Mouse (Mus musculus) midbrain, embryonic 11.5 days (tissue): ENCODE measurements around the gene Igf2r. TPM values are rescaled to one million over a fixed set of nuclear protein-coding genes. Genes with fewer than 3 reads are reported as not detected.
A peak's percentile ranks its signal among the peaks of the same experiment; 100 is the strongest.
"Not testable (repeated sequence)": the region's sequence is repeated elsewhere in the genome, so short reads cannot be mapped to it uniquely, and the experiment has no call there.

Experiments used
- ATAC-seq: fragments of 200-750 bp; cut with Nextera tagmentation; 2 replicates; pipeline ENCODE4 v1.8.0; 2017; ENCODE audit warnings: moderate TSS enrichment, moderate library complexity; ENCODE audit not compliant: low FRiP score
- DNase-seq: peaks from one replicate; pipeline ENCODE4 v3.0.0; 2015; ENCODE audit warnings: low spot score; ENCODE audit errors: missing footprints
- H3K27ac ChIP-seq: fragments of 300-500 bp; sonication (generic); 2 replicates; pipeline ENCODE4 v1.5.1; 2014; ENCODE audit warnings: low read depth, low read length
- H3K27me3 ChIP-seq: fragments of 300-500 bp; sonication (generic); 2 replicates; pipeline ENCODE4 v1.6.1; 2014; ENCODE audit warnings: mild to moderate bottlenecking, low read length, moderate library complexity, mixed read lengths; ENCODE audit not compliant: control insufficient read depth, insufficient read depth
- H3K36me3 ChIP-seq: fragments of 300-500 bp; sonication (generic); 2 replicates; pipeline ENCODE4 v1.6.1; 2014; ENCODE audit warnings: mild to moderate bottlenecking, low read length, moderate library complexity, mixed read lengths; ENCODE audit not compliant: control insufficient read depth, insufficient read depth
- H3K4me1 ChIP-seq: fragments of 300-500 bp; sonication (generic); 2 replicates; pipeline ENCODE4 v1.6.1; 2014; ENCODE audit warnings: low read length; ENCODE audit not compliant: control insufficient read depth, insufficient read depth
- H3K4me2 ChIP-seq: fragments of 300-500 bp; sonication (generic); 2 replicates; pipeline ENCODE4 v1.6.1; 2014; ENCODE audit warnings: mild to moderate bottlenecking, moderate library complexity
- H3K4me3 ChIP-seq: fragments of 300-500 bp; sonication (generic); 2 replicates; pipeline ENCODE4 v1.5.1; 2014; ENCODE audit warnings: low read depth, low read length
- H3K9ac ChIP-seq: fragments of 300-500 bp; sonication (generic); 2 replicates; pipeline ENCODE4 v1.6.1; 2014; ENCODE audit warnings: low read length
- H3K9me3 ChIP-seq: fragments of 300-500 bp; sonication (generic); 2 replicates; pipeline ENCODE4 v1.6.1; 2016; ENCODE audit warnings: low read length; ENCODE audit not compliant: control insufficient read depth
- WGBS: fragments of 180-500 bp; shearing (Covaris S2); extraction: QIAGEN DNeasy Blood & Tissue Kit; methylation state at CpG from one replicate; pipeline ENCODE4 v1.1.7; 2014; 5-methylcytosine and 5-hydroxymethylcytosine counted together
- polyA plus RNA-seq: library from polyadenylated mRNA; unstranded; fragments of >200 nt; fragmentation: Nextera tagmentation; extraction: Ambion mirVana; gene quantifications from 2 replicates; pipeline ENCODE4 v1.2.1, GENCODE M21; 2014

Gene Igf2r
- polyA plus RNA-seq, 1 experiment from 2014 or later, result 14.9 TPM

DNA sequence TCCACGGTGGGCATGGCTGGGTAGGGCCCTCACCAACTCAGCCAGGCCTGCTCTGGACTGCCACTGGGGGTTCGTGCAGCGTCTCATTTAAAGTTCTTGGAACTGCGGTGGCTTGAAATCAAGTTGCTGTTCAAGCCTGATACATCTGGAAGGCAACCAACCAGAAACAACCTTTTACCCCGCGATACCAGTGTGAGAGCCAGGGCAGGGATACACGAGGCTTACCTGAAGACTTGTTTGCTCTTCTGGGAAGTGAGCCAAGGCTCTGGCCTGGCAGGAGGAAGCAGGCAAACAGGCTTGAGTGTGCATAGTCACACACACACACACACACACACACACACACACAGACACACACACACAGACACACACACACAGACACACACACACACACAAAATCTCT lies 93.8 kb downstream of the Igf2r start, which contains the start of gene Slc22a1:
TSS of gene Slc22a1 (minus strand) at position 184 of the 400 bp plus-strand sequence.
- H3K4me1 ChIP-seq, result no peaks in the 10 kb centered on the region
- no peak within 1 kb of the TSS for H3K27ac ChIP-seq
- H3K27me3 ChIP-seq, result no peaks in the 10 kb centered on the region
- DNase-seq (no peak), ATAC-seq (no peak)
- H3K9ac ChIP-seq, result no peak within 1 kb of the TSS
- H3K9me3 ChIP-seq, result no peaks in the 10 kb centered on the region
- no peak within 1 kb of the TSS for H3K4me2 ChIP-seq
- no peak within 1 kb of the TSS for H3K4me3 ChIP-seq
- H3K36me3 ChIP-seq, result no peaks in the 10 kb centered on the region
- 97% methylated on average over 7 of the region's 7 CpGs for WGBS

DNA sequence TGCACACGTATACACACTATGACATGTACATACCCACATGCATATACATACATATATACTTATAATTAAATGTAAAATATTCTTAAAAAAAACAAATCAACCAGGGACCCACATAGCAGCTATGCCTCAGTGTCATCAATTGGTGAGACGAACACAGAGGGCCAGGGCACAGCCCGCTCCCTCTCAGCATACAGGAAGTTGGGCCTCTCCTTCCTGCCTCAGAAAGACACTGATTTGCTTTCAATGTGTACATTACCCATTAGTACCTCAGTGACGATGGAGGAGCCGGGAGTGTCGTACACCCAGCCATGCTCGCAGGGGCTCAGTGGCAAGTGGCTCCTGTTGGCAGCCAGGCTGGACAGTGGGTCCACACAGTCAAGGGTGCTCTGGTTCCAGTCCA lies 94.5 kb downstream of the Igf2r start:
- ATAC-seq, H3K27me3 ChIP-seq, H3K4me3 ChIP-seq, H3K9me3 ChIP-seq, H3K4me2 ChIP-seq, H3K4me1 ChIP-seq, H3K9ac ChIP-seq, DNase-seq, H3K27ac ChIP-seq, H3K36me3 ChIP-seq: not testable (repeated sequence)
- WGBS, result 89% methylated on average over 7 of the region's 7 CpGs

DNA sequence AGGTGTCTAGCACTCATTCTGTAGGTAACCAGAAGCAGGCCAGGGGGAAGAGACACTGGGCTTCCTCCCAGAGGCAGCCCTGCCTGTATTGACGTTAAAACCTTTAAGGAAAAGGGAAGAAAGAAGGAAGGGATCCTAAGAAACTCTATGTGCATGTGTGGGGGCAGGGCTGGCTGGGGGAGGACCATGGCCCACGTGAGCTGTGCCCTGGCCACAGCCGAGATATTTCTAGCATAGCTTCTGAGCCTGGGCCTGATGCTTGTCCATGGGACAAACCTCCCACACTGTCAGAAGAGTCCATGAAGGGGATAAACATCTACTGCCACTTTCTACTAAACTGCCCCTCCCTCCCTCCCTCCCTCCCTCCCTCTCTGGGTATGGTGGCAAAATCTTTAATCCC lies 95.6 kb downstream of the Igf2r start:
- Histone ChIP-seq H3K9me3 (no peaks in the 10 kb centered on the region), H3K4me3 (no peak overlapping the region), H3K4me1 (no peaks in the 10 kb centered on the region; the same call in 1 of the 2 replicates), H3K36me3 (no peaks in the 10 kb centered on the region), H3K9ac (no peak overlapping the region), H3K27ac (no peak overlapping the region), H3K27me3 (no peaks in the 10 kb centered on the region), H3K4me2 (no peak overlapping the region)
- 78% methylated on average over 3 of the region's 3 CpGs for WGBS
- no peak for DNase-seq
- no peak for ATAC-seq

DNA sequence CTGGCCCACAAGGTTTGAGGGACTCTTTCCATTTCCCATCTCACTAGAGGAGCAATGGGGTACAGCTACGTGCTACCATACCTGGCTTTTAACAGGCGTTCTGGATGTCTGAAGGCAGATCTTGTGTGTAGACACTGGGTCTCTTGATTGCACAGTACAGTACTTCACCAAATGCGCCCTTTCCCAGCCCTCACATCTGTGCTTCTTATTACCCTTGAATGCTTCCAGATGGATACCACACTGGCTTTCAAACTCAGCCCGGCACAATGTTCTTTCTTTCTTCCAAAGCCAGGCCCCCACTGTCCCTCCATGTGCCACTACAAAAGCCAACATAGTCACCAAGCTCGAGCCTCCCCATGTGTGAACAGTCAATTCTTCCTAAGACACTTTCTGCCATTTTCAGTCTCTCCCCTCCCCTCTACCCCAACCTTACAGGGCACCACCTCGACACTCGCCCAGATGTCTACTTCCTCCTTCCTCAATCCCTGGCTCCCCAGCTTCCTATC lies 97.1 kb downstream of the Igf2r start:
- 83% methylated on average over 7 of the region's 7 CpGs for WGBS
- Histone ChIP-seq H3K4me1 (no peaks in the 10 kb centered on the region; the same call in 1 of the 2 replicates), H3K27me3 (no peaks in the 10 kb centered on the region), H3K36me3 (no peaks in the 10 kb centered on the region), H3K4me3 (no peak overlapping the region), H3K9me3 (no peaks in the 10 kb centered on the region), H3K27ac (no peak overlapping the region), H3K4me2 (no peak overlapping the region), H3K9ac (no peak overlapping the region)
- no peak for ATAC-seq
- no peak for DNase-seq

DNA sequence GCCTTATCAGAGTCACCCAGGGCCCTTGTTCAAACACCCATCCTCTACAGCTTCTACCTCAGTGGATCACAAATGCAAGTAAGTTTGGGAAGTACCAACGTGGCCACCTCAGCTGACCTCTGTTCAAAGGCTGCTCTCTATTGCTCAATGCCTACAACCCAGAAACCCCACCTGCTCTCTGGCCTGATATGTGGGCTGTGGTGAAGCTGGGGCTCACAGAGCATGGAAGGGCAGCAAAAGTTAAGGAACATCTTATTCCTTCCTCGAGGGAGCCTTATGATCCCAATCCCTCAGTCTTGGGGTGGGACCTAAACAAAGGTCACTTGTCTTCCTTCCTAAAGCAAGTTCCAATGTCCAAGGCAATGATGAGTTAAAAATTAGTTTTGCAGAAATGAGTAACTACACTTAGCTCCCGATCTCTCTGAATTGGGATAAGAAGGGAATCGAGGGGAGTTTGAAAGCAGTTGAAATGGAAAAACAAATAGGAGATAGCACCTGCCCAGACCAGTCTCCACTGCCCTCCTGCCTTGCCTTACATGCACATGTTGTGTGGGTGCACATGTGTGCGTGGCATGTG lies 98.3 kb downstream of the Igf2r start:
- Histone ChIP-seq H3K27ac (no peak overlapping the region), H3K27me3 (no peaks in the 10 kb centered on the region), H3K4me2 (no peak overlapping the region), H3K36me3 (no peaks in the 10 kb centered on the region), H3K9me3 (no peaks in the 10 kb centered on the region), H3K4me1 (no peaks in the 10 kb centered on the region; the same call in 1 of the 2 replicates), H3K4me3 (no peak overlapping the region), H3K9ac (no peak overlapping the region)
- no peak for DNase-seq
- no peak for ATAC-seq
- WGBS, result 87% methylated on average over 5 of the region's 5 CpGs

DNA sequence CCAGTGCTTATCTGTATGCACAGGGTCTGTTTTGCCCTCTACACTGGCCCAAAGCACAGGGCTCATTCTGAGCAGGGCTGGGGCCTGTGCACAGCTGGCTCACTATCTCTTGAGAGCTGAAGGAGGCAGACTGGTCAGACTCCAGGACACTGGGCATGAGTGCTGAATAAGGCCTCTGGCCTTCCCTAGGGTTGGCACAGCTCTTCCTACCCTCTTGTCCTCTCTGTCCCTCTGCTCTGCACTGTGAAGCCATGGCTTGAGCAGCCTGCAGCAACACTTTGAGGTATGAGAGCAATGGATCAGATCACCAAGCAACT lies 100.1 kb downstream of the Igf2r start:
- H3K4me1 ChIP-seq, result no peaks in the 10 kb centered on the region; the same call in 1 of the 2 replicates
- no peak overlapping the region for H3K27ac ChIP-seq
- H3K4me2 ChIP-seq, result no peak overlapping the region
- H3K27me3 ChIP-seq, result no peaks in the 10 kb centered on the region
- no peaks in the 10 kb centered on the region for H3K9me3 ChIP-seq
- ATAC-seq (peak; percentile 65; the same call in 1 of the 2 replicates), DNase-seq (no peak)
- no peaks in the 10 kb centered on the region for H3K36me3 ChIP-seq
- H3K4me3 ChIP-seq, result no peak overlapping the region
- no peak overlapping the region for H3K9ac ChIP-seq

DNA sequence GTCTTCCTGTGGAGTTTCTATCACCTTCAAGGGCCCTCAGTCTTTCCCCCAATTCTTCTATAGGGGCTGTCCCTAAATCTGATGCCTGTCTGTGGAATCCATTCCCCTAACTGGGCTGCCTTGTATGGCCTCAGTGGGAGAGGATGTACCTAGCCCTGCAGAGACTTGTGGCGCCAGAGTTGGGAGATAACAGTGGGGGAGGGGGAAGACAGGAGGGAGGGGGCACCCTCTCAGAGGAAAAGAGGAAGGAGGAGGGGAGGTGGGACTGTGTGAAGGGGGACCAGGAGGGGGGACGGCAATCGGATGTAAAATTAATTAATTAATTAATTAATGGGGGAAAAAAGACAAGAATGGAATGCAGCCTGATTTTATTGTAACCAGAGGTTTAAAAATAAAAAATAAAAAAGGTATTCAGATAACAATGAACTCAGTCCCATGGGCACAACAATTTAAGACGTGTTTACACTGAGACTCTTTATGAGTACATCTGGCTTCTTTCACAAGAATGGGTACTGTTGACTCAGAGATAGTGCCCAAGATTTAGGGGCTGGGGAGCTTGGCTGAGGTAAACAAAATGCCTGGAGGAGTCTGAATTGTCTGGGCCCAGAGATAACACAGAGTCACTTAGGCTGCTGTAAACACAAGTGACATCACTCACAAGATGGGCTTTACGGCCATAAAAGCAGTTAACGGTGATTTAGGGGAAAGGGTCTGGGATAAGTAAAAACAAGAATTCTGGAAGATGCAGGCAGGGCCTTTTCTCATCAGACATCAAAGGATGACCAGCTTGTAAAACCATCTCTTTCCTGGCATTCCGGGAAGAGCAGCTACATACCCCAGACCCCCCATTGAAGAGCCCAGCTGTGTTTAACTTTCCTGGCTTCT lies 100.7 kb downstream of the Igf2r start:
- Histone ChIP-seq H3K4me3 (no peak overlapping the region), H3K4me2 (no peak overlapping the region), H3K9me3 (no peaks in the 10 kb centered on the region), H3K4me1 (no peaks in the 10 kb centered on the region; the same call in 1 of the 2 replicates), H3K27ac (no peak overlapping the region), H3K36me3 (no peaks in the 10 kb centered on the region), H3K9ac (no peak overlapping the region), H3K27me3 (no peaks in the 10 kb centered on the region)
- DNase-seq (no peak), ATAC-seq (no peak)
- 52% methylated on average over 7 of the region's 7 CpGs for WGBS

DNA sequence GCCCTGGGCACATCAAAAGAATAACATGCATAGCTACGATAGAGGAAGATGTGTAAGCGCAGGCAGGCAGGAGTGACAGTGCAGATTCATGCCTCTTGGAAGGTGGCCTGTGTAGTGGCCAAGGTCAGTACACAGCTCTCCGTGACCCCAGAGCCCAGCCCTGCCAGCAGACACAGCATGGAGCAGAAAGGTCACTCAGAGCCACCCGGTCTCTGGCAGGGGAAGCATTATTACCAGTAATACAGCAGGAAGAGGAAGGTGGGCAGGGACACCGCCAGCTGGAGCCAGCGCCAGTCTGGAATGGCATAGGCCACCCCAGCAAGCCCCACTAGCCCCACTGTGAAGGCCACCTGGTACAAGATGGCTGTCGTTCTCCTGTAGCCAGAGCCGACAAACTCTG lies 105.3 kb downstream of the Igf2r start:
- no peak overlapping the region for H3K27ac ChIP-seq
- no peaks in the 10 kb centered on the region for H3K9me3 ChIP-seq
- H3K4me3 ChIP-seq, result no peak overlapping the region
- H3K27me3 ChIP-seq, result no peaks in the 10 kb centered on the region
- DNase-seq, result no peak
- no peak for ATAC-seq
- no peaks in the 10 kb centered on the region for H3K36me3 ChIP-seq
- WGBS, result 78% methylated on average over 8 of the region's 8 CpGs
- no peak overlapping the region for H3K9ac ChIP-seq
- no peak overlapping the region for H3K4me2 ChIP-seq
- H3K4me1 ChIP-seq, result no peaks in the 10 kb centered on the region; the same call in 1 of the 2 replicates

DNA sequence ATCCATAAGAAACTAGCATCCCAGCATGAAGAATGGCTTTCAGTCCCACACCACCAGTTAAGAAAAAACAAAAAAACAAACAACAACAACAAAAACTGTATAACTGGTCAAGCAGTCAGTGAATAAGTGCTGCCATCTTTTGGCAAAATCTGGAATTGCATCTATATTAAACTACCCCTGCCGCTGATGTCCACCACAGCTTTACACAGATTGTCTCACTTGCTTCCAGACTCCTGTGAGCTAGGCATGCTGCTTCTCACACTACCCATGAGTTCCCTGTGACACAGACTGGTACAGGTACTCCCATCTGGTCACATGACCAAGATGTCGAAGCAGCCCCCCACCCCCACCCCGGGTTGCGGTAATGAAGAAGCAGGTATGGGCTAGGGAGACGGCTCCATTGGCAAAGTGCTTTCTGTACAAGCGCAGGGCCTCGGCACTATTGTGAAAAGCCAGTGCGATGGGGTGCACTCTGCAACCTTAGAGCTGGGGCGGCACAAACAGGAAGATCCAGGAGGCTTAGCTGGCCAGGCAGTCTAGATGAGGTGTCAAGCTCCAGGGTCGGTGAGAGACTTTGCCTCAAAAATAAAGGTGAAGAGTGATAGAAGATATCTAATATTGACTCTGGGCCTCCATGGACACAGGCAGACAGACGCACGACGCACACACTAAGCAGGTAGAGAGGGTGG lies 108.7 kb downstream of the Igf2r start:
- DNase-seq (peak; percentile 97), ATAC-seq (peak; percentile 67)
- Histone ChIP-seq H3K27ac (no peak overlapping the region), H3K36me3 (no peaks in the 10 kb centered on the region), H3K4me2 (no peak overlapping the region), H3K9ac (no peak overlapping the region), H3K27me3 (no peaks in the 10 kb centered on the region), H3K4me1 (no peaks in the 10 kb centered on the region), H3K4me3 (no peak overlapping the region), H3K9me3 (no peaks in the 10 kb centered on the region)
- 73% methylated on average over 13 of the region's 13 CpGs for WGBS
